Mouse (Mus musculus) testis, postnatal 10 days (tissue): Measurements from ENCODE around the gene Ppie.
A peak's percentile ranks its signal among the peaks of the same experiment; 100 is the strongest.
"Not testable (repeated sequence)": the region's sequence is repeated elsewhere in the genome, so short reads cannot be mapped to it uniquely, and the experiment has no call there.

Source experiments
- DNase-seq: peaks from one replicate; pipeline ENCODE4 v3.0.0; 2021; ENCODE audit warnings: low spot score

The Ppie gene

GRCm38 (mm10) chr4:123139513-123140154 is at the start of gene Ppie:
TSS of gene Ppie (minus strand) at chr4:123139951.
- peak; percentile 89 for DNase-seq

GRCm38 (mm10) chr4:123184816-123185215 is 45.1 kb upstream of the Ppie start:
- no peak for DNase-seq

DNA sequence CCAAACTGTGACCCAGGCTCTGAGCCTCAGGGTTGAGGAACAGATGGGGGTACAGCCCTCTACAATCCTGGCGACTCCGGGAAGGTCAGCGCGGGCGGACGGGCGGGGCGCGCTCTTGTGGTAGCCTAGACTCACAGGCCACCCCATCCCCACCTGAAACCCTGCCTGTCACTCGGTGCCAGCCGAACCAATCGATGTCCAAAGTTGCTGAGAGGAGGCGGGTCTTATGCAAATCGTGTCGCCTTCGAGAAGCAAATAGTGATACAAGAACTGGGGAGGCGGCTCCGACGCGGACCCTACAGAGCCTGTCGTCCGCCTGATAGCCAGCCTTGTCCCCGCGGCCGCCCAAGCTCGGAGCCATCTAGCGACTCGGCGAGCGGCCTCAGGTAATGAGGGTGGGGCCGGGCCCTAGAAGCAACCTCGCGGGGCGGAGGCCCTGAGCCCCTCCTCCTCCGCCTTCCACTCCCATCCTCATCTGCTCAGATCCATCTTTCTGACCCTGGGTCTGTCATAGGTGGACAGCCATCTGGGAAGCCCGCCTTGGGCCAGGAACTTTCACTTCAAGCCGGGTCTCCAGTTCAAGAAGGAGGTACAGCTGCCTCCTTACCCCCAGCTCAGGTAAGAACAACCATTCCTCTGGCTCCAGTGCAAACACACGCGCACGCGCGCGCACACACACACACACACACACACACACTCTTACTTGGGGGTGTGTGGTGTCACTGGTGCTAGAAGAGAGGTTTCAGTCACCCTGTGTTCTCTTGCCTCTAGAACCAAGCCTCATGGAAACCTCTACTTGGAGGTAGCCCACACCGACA is 43.7 kb upstream of the Ppie start:
- peak; percentile 73 for DNase-seq

- DNase-seq = peak; percentile 57
Measured at GRCm38 (mm10) chr4:123182328-123183238, 42.8 kb upstream of the Ppie start, which contains the start of gene Hpcal4. TSS of gene Hpcal4 (plus strand) at chr4:123183227.

GRCm38 (mm10) chr4:123171811-123172210 is 32.1 kb upstream of the Ppie start:
- peak; percentile 50 for DNase-seq

DNA sequence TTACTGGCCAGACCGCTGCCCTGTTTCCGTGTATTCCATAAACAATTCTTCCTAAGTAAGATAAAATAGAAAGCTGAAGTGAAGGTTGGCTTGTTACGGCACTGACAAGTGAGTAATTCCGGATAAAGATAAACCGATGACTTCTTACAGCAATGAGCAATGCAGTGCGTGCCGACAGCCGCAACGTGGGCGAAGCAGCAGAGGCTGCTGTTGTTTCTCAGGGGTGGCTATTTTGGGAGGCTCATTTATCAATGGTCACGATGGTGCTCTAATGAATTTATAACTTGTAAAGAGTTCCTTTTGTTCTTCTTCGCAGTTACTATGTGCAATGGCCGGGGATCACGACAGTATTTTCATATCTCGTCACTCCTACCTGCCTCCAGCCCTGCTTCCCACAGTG is 24.4 kb upstream of the Ppie start:
- DNase-seq = no peak

- no peak for DNase-seq
Measured at GRCm38 (mm10) chr4:123162305-123162917, 22.7 kb upstream of the Ppie start.

- DNase-seq = not testable (repeated sequence)
Measured at GRCm38 (mm10) chr4:123161251-123161650, 21.5 kb upstream of the Ppie start.

DNA sequence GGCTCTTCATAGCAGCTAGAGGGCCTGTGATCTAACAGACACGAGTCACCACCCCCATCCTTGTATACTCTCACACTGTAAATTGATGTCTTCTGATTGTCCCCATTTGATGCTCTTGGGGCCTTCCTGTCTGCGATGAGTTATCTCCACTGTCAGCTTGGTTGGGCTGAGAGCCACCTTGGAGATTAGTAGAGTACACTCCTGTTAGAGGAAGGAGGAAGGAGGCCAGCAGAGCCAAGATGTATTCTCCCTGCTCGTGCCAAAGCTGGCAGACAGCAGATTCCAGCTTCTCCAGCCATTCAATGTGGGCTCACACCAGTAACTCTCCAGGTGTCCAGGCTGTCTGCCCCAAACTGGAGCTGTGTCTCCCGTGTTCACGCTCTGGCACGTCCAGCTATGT is 20.8 kb upstream of the Ppie start:
- no peak for DNase-seq

DNA sequence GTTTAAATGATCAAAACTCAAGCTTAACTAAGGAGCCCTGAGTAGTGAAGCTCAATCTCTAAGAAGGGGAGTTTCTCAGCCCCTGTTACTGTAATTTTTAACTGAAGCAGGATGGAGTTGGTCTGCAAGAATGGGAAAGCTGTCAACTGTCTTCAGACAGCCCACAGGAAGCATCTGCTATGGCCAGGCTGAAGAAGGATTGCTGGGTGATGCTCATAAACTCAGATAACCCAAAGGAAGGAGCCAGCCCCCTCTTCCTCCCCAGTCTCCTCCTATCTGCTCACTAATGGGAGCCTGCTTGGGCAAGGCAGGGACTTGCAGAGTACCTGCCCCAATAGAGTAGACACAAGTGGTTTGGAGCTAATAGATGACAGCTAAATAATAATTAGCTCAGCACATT is 16.1 kb upstream of the Ppie start:
- no peak for DNase-seq

- DNase-seq = no peak
Measured at GRCm38 (mm10) chr4:123155427-123155826, 15.7 kb upstream of the Ppie start.

- DNase-seq = no peak
Measured at GRCm38 (mm10) chr4:123155004-123155403, 15.3 kb upstream of the Ppie start.

DNA sequence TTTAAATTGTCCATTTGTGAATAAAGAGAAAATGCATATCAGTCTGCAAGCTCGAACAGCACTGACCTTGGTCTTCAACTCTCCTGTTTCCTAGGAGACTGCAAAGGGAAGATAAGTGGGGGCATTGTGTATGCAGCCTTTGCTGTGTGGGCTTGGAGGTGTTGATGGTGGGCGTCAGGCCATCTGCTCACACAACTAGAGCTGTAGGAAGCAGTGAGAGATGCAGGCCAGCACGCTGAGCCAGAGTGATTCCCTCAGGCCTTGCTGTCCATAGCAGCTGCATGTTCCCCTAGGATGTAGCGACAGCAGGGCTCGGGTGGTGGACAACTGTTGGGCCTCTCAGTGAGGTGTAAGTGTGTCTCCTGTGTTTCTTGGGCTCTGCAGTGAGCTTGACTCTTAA is 13.2 kb upstream of the Ppie start:
- no peak for DNase-seq

DNA sequence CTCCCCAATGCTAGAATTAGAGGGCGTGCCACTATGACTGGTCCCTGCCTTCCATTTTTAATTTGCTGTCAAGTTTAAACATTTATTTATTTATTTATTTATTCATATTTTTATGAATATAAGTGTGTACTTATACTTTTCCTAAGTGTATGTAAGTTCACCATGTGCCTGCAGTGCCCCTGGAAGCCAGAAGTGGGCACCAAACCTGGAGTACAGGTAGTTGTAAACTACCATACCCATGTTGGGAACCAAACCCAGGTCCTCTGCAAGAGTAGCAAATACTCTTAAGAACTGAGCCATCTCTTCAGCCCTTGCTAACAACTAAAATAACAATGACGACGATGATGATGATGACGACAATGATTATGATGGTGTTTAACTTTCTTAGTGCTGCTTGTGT is 12.3 kb upstream of the Ppie start:
- no peak for DNase-seq

DNA sequence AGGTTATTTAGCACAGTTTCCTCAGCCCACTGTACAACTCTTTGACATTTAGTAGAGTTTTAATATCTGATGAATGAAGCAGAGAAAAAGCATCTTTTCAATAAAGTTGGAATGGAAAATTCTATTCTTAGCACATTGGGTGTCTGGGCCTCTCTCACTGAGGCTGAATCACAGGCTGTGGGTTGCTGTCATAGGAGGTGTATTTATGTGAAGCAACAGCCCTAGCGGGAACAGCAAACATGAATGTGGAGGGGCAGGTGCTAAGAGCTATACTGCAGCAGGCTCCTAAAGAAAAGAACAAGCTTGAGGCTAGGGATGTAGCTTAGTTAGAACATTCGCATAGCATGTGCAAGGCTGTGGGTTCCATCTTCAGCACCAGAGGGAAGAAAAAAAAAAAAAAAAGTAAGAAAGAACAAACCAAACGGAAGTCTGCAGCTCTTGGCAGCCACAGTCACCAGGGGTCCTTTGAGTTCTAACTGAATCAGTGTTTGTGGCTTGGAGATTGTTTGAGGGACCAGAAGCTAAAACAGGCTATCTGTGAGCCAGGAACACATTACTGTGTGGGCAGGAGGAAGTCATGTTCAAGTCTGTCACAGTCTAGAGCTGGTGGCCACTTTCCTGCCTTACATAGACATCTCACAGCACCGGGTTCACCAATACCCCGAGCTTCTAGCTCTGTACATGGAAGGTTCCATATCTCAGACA is 7.8 kb upstream of the Ppie start:
- DNase-seq = no peak

DNA sequence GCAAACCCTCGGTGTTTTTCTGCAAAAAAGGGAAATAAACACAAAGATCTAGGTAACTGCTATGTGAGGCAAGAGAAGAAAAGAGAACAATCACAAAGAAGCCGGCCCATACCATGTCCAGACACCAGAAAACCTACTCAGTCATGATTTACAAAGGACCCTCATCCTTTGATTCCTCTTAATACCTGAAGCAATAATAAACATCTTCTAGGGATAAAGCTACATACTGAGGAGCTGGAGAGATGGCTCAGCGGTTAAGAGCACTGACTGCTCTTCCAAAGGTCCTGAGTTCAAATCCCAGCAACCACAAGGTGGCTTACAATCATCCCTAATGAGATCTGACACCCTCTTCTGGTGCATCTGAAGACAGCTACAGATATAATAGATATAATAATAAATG is 2.2 kb downstream of the Ppie start:
- no peak for DNase-seq

GRCm38 (mm10) chr4:123127051-123127450 is 12.7 kb downstream of the Ppie start:
- no peak for DNase-seq

DNA sequence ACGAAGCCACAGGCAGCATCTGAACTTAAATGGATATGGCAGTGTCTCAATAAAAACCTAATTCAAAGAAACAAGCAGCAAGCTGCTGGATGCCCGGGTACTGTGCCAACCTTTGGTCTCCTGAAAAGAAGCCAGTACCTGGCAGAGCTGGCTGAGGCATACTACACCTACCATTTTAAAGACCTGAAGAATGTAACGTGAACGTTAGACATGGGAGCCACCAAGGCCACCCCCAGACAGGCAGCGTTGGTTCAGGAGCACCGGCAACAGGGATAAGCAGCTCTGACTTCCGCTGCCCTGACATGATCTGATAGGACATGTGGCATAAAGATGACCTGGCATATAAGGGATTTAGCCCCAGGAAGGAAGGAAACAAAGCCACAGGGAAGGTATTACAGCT is 13.1 kb downstream of the Ppie start:
- no peak for DNase-seq

DNA sequence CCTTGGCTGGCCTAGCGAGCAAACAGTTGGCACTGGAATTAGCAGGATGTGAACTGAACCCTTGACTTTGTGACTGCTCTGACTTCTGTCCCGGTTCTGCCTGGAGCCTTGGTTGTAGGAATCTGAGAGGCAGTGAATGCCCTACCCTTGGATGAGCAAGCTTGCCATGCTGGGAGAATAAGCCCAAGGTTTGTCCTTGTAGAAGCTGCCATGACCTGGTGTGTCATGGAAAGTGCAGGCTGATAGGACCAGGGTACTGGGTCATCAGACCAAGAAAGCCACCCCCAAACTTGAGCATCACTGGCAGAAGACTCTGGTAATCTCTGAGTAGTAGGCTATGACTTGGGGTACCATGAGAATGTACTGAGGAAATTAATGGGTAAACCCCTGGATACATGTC is 18.5 kb downstream of the Ppie start:
- DNase-seq = no peak

GRCm38 (mm10) chr4:123116640-123117039 is 23.1 kb downstream of the Ppie start:
- not testable (repeated sequence) for DNase-seq

DNA sequence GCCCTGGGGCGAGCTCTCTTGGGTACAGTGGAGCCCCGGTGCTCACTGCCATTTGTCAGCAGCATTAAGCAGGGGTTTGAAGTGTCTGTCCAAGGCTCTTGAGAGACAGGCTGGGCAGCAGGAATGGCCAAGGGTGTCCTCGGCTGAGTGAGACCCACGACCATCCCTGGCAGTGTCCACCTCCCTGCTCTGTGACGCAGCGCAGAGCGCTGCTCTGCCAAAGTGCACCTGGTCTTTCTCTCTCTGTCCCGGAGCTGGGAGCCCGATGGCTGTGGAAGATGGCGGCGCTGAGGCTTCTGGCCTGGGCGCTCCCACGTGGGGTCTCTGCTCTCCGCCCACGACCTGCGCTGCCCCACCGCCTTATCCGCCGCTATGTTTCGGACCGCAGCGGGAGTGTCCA is 23.7 kb downstream of the Ppie start, which contains the start of gene Oxct2b:
Gene Oxct2b (plus strand): TSS at position 256 of the 400 bp plus-strand sequence.
- DNase-seq = no peak
